Mouse (Mus musculus) ZHBTc4 (cell line): ENCODE measurements around the gene Acsbg1.
A peak's percentile ranks its signal among the peaks of the same experiment; 100 is the strongest.

ENCODE experiments used
- DNase-seq: peaks from one replicate; pipeline ENCODE4 v3.0.0-alpha.2; 2011; ENCODE audit warnings: low read depth, low spot score

Acsbg1 gene

GRCm38 (mm10) chr9:54671962-54672361 is 10.3 kb upstream of the Acsbg1 start:
- DNase-seq: no peak

- DNase-seq: no peak
Observed at GRCm38 (mm10) chr9:54668455-54668854, 6.8 kb upstream of the Acsbg1 start.

GRCm38 (mm10) chr9:54666116-54666515 is 4.4 kb upstream of the Acsbg1 start:
- DNase-seq: peak; percentile 28

GRCm38 (mm10) chr9:54664358-54664757 is 2.7 kb upstream of the Acsbg1 start:
- DNase-seq: no peak

- DNase-seq: no peak
Observed at GRCm38 (mm10) chr9:54658773-54659172, 2.9 kb downstream of the Acsbg1 start.

- no peak for DNase-seq
Observed at GRCm38 (mm10) chr9:54656402-54656801, 5.3 kb downstream of the Acsbg1 start.

GRCm38 (mm10) chr9:54655846-54656245 is 5.8 kb downstream of the Acsbg1 start:
- no peak for DNase-seq

- no peak for DNase-seq
Observed at GRCm38 (mm10) chr9:54652778-54653177, 8.9 kb downstream of the Acsbg1 start.

GRCm38 (mm10) chr9:54649360-54649759 is 12.3 kb downstream of the Acsbg1 start:
- no peak for DNase-seq

GRCm38 (mm10) chr9:54647456-54647855 is 14.2 kb downstream of the Acsbg1 start:
- DNase-seq: no peak

- DNase-seq: no peak
Observed at GRCm38 (mm10) chr9:54646252-54646651, 15.4 kb downstream of the Acsbg1 start.

- no peak for DNase-seq
Observed at GRCm38 (mm10) chr9:54645530-54645929, 16.1 kb downstream of the Acsbg1 start.

GRCm38 (mm10) chr9:54643179-54643578 is 18.5 kb downstream of the Acsbg1 start:
- DNase-seq: no peak

- DNase-seq: no peak
Observed at GRCm38 (mm10) chr9:54642556-54642955, 19.1 kb downstream of the Acsbg1 start.

GRCm38 (mm10) chr9:54642149-54642548 is 19.5 kb downstream of the Acsbg1 start:
- DNase-seq: no peak

- DNase-seq: no peak
Observed at GRCm38 (mm10) chr9:54641548-54641947, 20.1 kb downstream of the Acsbg1 start.

GRCm38 (mm10) chr9:54639192-54639591 is 22.5 kb downstream of the Acsbg1 start:
- no peak for DNase-seq

GRCm38 (mm10) chr9:54637510-54638314 is 24.0 kb downstream of the Acsbg1 start:
- DNase-seq: no peak

- DNase-seq: no peak
Observed at GRCm38 (mm10) chr9:54633401-54633800, 28.3 kb downstream of the Acsbg1 start.

- no peak for DNase-seq
Observed at GRCm38 (mm10) chr9:54630905-54631304, 30.8 kb downstream of the Acsbg1 start.

- DNase-seq: no peak
Observed at GRCm38 (mm10) chr9:54629613-54630261, 31.9 kb downstream of the Acsbg1 start.

GRCm38 (mm10) chr9:54628752-54629151 is 32.9 kb downstream of the Acsbg1 start:
- DNase-seq: no peak

GRCm38 (mm10) chr9:54627240-54627639 is 34.4 kb downstream of the Acsbg1 start:
- no peak for DNase-seq
